Mouse (Mus musculus): ENCODE measurements around the gene Tnfrsf8. TPM values are rescaled to one million over a fixed set of nuclear protein-coding genes. Genes with fewer than 3 reads are reported as not detected.
A peak's percentile ranks its signal among the peaks of the same experiment; 100 is the strongest.

Gene Tnfrsf8
- polyA plus RNA-seq, 1 experiment from 2014 or later: not detected

- Histone ChIP-seq H3K9me3 (ENCODE audit: control insufficient read depth, low read length) (no peaks in the 10 kb centered on the region), H3K4me3 (ENCODE audit: low read depth, low read length) (no peak overlapping the region), H3K4me2 (ENCODE audit: low read depth, low read length) (no peak overlapping the region), H3K27ac (ENCODE audit: low read depth, low read length) (no peak overlapping the region), H3K36me3 (ENCODE audit: control insufficient read depth, insufficient read depth, low read length) (no peaks in the 10 kb centered on the region), H3K9ac (replicated peaks; ENCODE audit: low read depth, low read length) (no peak overlapping the region), H3K27me3 (ENCODE audit: control insufficient read depth, insufficient read depth, low read length) (peaks cover 6% of the 10 kb centered on the region; the same call in 1 of the 2 replicates), H3K4me1 (ENCODE audit: control insufficient read depth, insufficient read depth, low read length) (0 out of 2 replicates have a peak, but pooled peaks cover 4% of the 10 kb centered on the region)
- ATAC-seq (ENCODE audit: low read depth): no peak
- 79% methylated on average over 4 of the region's 4 CpGs for WGBS
Measured at GRCm38 (mm10) chr4:145250002-145250401, 65.0 kb downstream of the Tnfrsf8 start.

- Histone ChIP-seq H3K4me1 (ENCODE audit: control insufficient read depth, insufficient read depth, low read length) (0 out of 2 replicates have a peak, but pooled peaks cover 4% of the 10 kb centered on the region), H3K4me3 (ENCODE audit: low read depth, low read length) (no peak overlapping the region), H3K27ac (ENCODE audit: low read depth, low read length) (no peak overlapping the region), H3K27me3 (ENCODE audit: control insufficient read depth, insufficient read depth, low read length) (peaks cover 6% of the 10 kb centered on the region; the same call in 1 of the 2 replicates), H3K9ac (replicated peaks; ENCODE audit: low read depth, low read length) (no peak overlapping the region), H3K36me3 (ENCODE audit: control insufficient read depth, insufficient read depth, low read length) (no peaks in the 10 kb centered on the region), H3K9me3 (ENCODE audit: control insufficient read depth, low read length) (no peaks in the 10 kb centered on the region), H3K4me2 (ENCODE audit: low read depth, low read length) (no peak overlapping the region)
- 70% methylated on average over 2 of the region's 2 CpGs for WGBS
- no peak for ATAC-seq (ENCODE audit: low read depth)
Measured at GRCm38 (mm10) chr4:145247556-145247955, 67.4 kb downstream of the Tnfrsf8 start.

GRCm38 (mm10) chr4:145246173-145247011 is 68.6 kb downstream of the Tnfrsf8 start, which contains the start of gene Tnfrsf1b:
Tnfrsf1b (minus strand) TSS chr4:145246870.
- WGBS: 1% methylated on average over 47 of the region's 47 CpGs
- Histone ChIP-seq H3K4me2 (ENCODE audit: low read depth, low read length) (peak within 1 kb of the TSS; percentile 78), H3K27me3 (ENCODE audit: control insufficient read depth, insufficient read depth, low read length) (peaks cover 6% of the 10 kb centered on the region; the same call in 1 of the 2 replicates), H3K4me1 (ENCODE audit: control insufficient read depth, insufficient read depth, low read length) (0 out of 2 replicates have a peak, but pooled peaks cover 4% of the 10 kb centered on the region), H3K27ac (ENCODE audit: low read depth, low read length) (no peak within 1 kb of the TSS), H3K9me3 (ENCODE audit: control insufficient read depth, low read length) (no peaks in the 10 kb centered on the region), H3K4me3 (ENCODE audit: low read depth, low read length) (peak within 1 kb of the TSS; percentile 41), H3K9ac (replicated peaks; ENCODE audit: low read depth, low read length) (peak within 1 kb of the TSS; percentile 61), H3K36me3 (ENCODE audit: control insufficient read depth, insufficient read depth, low read length) (no peaks in the 10 kb centered on the region)
- peak; percentile 81 for ATAC-seq (ENCODE audit: low read depth)

- peaks cover 6% of the 10 kb centered on the region; the same call in 1 of the 2 replicates for H3K27me3 ChIP-seq (ENCODE audit: control insufficient read depth, insufficient read depth, low read length)
- 92% methylated on average over 3 of the region's 3 CpGs for WGBS
Measured at GRCm38 (mm10) chr4:145245581-145245980, 69.4 kb downstream of the Tnfrsf8 start.

GRCm38 (mm10) chr4:145244676-145245075 is 70.3 kb downstream of the Tnfrsf8 start:
- H3K27me3 ChIP-seq (ENCODE audit: control insufficient read depth, insufficient read depth, low read length): peaks cover 6% of the 10 kb centered on the region; the same call in 1 of the 2 replicates
- H3K4me2 ChIP-seq (ENCODE audit: low read depth, low read length): no peak overlapping the region
- no peak overlapping the region for H3K27ac ChIP-seq (ENCODE audit: low read depth, low read length)
- H3K9me3 ChIP-seq (ENCODE audit: control insufficient read depth, low read length): no peaks in the 10 kb centered on the region
- 84% methylated on average over 2 of the region's 2 CpGs for WGBS
- H3K4me3 ChIP-seq (ENCODE audit: low read depth, low read length): no peak overlapping the region
- no peaks in the 10 kb centered on the region for H3K36me3 ChIP-seq (ENCODE audit: control insufficient read depth, insufficient read depth, low read length)
- 0 out of 2 replicates have a peak, but pooled peaks cover 4% of the 10 kb centered on the region for H3K4me1 ChIP-seq (ENCODE audit: control insufficient read depth, insufficient read depth, low read length)
- no peak for ATAC-seq (ENCODE audit: low read depth)
- no peak overlapping the region for H3K9ac ChIP-seq (replicated peaks; ENCODE audit: low read depth, low read length)

More at GRCm38 (mm10) chr4:145245581-145245980, 69.4 kb downstream of the Tnfrsf8 start:
- no peak for ATAC-seq (ENCODE audit: low read depth)
- Histone ChIP-seq H3K9ac (replicated peaks; ENCODE audit: low read depth, low read length) (no peak overlapping the region), H3K4me2 (ENCODE audit: low read depth, low read length) (peak overlapping the region; percentile 78; the same call in 1 of the 2 replicates), H3K27ac (ENCODE audit: low read depth, low read length) (no peak overlapping the region), H3K4me3 (ENCODE audit: low read depth, low read length) (peak overlapping the region; percentile 41), H3K36me3 (ENCODE audit: control insufficient read depth, insufficient read depth, low read length) (no peaks in the 10 kb centered on the region), H3K9me3 (ENCODE audit: control insufficient read depth, low read length) (no peaks in the 10 kb centered on the region), H3K4me1 (ENCODE audit: control insufficient read depth, insufficient read depth, low read length) (0 out of 2 replicates have a peak, but pooled peaks cover 4% of the 10 kb centered on the region)

GRCm38 (mm10) chr4:145242719-145243350 is 72.1 kb downstream of the Tnfrsf8 start:
- H3K4me3 ChIP-seq (ENCODE audit: low read depth, low read length): no peak overlapping the region
- 0 out of 2 replicates have a peak, but pooled peaks cover 4% of the 10 kb centered on the region for H3K4me1 ChIP-seq (ENCODE audit: control insufficient read depth, insufficient read depth, low read length)
- WGBS: 74% methylated on average over 1 of the region's 1 CpGs
- no peak overlapping the region for H3K27ac ChIP-seq (ENCODE audit: low read depth, low read length)
- peaks cover 6% of the 10 kb centered on the region; the same call in 1 of the 2 replicates for H3K27me3 ChIP-seq (ENCODE audit: control insufficient read depth, insufficient read depth, low read length)
- H3K9ac ChIP-seq (replicated peaks; ENCODE audit: low read depth, low read length): no peak overlapping the region
- H3K9me3 ChIP-seq (ENCODE audit: control insufficient read depth, low read length): no peaks in the 10 kb centered on the region
- ATAC-seq (ENCODE audit: low read depth): no peak
- H3K4me2 ChIP-seq (ENCODE audit: low read depth, low read length): no peak overlapping the region
- H3K36me3 ChIP-seq (ENCODE audit: control insufficient read depth, insufficient read depth, low read length): no peaks in the 10 kb centered on the region

- H3K27me3 ChIP-seq (ENCODE audit: control insufficient read depth, insufficient read depth, low read length): peaks cover 3% of the 10 kb centered on the region; the same call in 1 of the 2 replicates
- H3K4me1 ChIP-seq (ENCODE audit: control insufficient read depth, insufficient read depth, low read length): no peaks in the 10 kb centered on the region
- WGBS: 71% methylated on average over 4 of the region's 4 CpGs
- no peak overlapping the region for H3K27ac ChIP-seq (ENCODE audit: low read depth, low read length)
- H3K36me3 ChIP-seq (ENCODE audit: control insufficient read depth, insufficient read depth, low read length): no peaks in the 10 kb centered on the region
- no peaks in the 10 kb centered on the region for H3K9me3 ChIP-seq (ENCODE audit: control insufficient read depth, low read length)
- no peak for ATAC-seq (ENCODE audit: low read depth)
- H3K4me3 ChIP-seq (ENCODE audit: low read depth, low read length): no peak overlapping the region
- H3K4me2 ChIP-seq (ENCODE audit: low read depth, low read length): no peak overlapping the region
- H3K9ac ChIP-seq (replicated peaks; ENCODE audit: low read depth, low read length): no peak overlapping the region
Measured at GRCm38 (mm10) chr4:145240723-145241231, 74.2 kb downstream of the Tnfrsf8 start.

GRCm38 (mm10) chr4:145239049-145239830 is 75.7 kb downstream of the Tnfrsf8 start:
- 44% methylated on average over 4 of the region's 4 CpGs for WGBS
- Histone ChIP-seq H3K4me3 (ENCODE audit: low read depth, low read length) (no peak overlapping the region), H3K4me2 (ENCODE audit: low read depth, low read length) (no peak overlapping the region), H3K36me3 (ENCODE audit: control insufficient read depth, insufficient read depth, low read length) (no peaks in the 10 kb centered on the region), H3K27me3 (ENCODE audit: control insufficient read depth, insufficient read depth, low read length) (no peaks in the 10 kb centered on the region), H3K27ac (ENCODE audit: low read depth, low read length) (no peak overlapping the region), H3K9me3 (ENCODE audit: control insufficient read depth, low read length) (no peaks in the 10 kb centered on the region), H3K4me1 (ENCODE audit: control insufficient read depth, insufficient read depth, low read length) (no peaks in the 10 kb centered on the region), H3K9ac (replicated peaks; ENCODE audit: low read depth, low read length) (no peak overlapping the region)
- peak; percentile 78; the same call in 1 of the 2 replicates for ATAC-seq (ENCODE audit: low read depth)
